Mouse (Mus musculus) kidney, postnatal 4 days (tissue): Measurements from ENCODE around the gene Kctd12b.
A peak's percentile ranks its signal among the peaks of the same experiment; 100 is the strongest.
"Not testable (repeated sequence)": the region's sequence is repeated elsewhere in the genome, so short reads cannot be mapped to it uniquely, and the experiment has no call there.

Experiments used
- DNase-seq, 2 experiments: peaks; one replicate each; pipeline ENCODE4 v3.0.0; 2021; ENCODE audit warnings: mixed read lengths in 2 of 2

Kctd12b gene

DNA sequence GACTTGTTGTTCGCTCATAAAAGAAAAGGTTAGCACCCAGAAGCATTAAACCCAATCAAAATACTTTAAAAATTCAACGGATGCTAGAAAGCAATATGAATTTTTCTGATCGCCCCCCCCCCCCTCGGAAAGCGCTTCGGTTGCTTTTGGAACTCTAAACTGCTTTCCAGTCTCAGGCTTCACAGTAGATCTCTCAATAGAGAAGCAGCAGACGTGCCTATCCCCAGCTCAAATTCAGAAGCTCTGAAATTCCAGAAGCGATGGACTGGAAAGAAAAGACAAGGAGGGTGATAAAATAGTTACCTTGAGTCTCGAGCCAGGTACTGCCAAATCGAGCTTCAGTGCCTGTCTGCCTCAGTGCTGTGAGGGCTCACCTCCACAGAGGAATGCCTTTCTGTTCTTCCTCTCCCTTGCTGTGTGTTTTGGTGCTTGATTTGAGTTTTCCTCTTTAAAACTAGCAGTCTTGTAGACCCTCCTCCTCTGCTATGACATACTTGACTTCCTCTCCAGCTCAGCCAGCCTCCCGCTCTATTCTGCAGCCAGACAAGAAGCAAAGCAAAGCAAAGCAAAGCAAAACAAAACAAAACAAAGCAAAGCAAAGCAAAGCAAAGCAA, at the start of gene Kctd12b:
Gene Kctd12b (minus strand): TSS at position 610 of the 614 bp plus-strand sequence.
- DNase-seq: peak; percentile 27 to 59

DNA sequence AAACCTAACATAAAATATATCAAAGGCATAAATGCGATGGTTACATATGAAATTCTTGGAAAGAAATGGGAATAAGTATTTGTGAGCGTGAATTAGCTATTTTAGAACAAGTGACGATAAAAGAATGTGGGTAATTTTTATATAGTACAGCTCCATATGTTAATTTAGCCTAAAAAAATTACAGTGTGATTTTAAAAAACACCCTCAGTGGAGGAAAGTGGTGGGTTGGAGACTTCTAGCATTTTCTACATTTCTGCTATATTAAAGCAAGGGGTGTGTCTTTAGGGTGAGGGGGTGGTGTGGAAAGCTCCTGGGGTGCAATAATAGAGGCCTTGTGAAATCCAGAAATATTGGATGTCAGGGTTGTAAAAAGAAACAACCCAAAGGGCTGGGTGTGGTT, 46.3 kb upstream of the Kctd12b start:
- no peak for DNase-seq

DNA sequence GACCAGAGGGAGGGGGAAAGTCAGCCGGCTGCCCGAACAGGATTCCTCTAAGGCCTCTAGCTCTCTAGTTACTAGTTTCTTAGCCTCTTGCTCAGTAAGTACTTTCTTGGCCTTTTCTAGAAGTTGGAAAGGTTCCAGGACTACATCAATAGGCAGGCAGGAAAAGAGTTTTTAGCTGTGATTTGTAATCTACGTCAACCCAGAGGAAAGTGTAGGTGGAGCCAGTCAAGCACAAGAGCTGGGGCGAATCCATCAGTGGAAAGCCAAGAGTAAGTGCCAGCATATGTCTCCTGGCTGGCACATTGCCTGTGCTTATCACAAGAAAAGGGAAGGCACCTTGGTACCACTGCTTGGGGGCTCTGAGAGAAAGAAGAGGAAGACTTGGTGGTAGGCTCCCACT, 39.5 kb upstream of the Kctd12b start:
- peak; percentile 2 to 12 for DNase-seq

DNA sequence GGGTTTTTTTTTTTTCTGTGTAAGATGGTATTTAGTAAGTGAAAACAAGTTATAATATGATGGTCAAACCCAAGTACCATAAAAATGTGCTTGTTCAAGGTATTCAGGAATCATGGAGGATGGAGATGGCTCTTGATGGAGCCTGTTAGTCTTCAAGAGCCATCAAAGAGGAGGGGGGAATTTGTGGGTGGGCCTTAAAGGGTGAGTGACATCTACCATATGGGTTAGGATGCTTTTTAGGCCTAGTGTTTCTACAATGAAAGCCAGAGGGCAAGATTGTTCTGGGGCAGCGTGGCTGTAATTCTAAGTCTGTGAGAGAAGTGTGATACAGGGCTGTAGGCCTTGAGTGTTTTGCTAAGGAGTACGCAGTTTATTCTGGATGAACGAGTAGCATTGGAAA, 28.2 kb upstream of the Kctd12b start:
- DNase-seq: peak; percentile 9

DNA sequence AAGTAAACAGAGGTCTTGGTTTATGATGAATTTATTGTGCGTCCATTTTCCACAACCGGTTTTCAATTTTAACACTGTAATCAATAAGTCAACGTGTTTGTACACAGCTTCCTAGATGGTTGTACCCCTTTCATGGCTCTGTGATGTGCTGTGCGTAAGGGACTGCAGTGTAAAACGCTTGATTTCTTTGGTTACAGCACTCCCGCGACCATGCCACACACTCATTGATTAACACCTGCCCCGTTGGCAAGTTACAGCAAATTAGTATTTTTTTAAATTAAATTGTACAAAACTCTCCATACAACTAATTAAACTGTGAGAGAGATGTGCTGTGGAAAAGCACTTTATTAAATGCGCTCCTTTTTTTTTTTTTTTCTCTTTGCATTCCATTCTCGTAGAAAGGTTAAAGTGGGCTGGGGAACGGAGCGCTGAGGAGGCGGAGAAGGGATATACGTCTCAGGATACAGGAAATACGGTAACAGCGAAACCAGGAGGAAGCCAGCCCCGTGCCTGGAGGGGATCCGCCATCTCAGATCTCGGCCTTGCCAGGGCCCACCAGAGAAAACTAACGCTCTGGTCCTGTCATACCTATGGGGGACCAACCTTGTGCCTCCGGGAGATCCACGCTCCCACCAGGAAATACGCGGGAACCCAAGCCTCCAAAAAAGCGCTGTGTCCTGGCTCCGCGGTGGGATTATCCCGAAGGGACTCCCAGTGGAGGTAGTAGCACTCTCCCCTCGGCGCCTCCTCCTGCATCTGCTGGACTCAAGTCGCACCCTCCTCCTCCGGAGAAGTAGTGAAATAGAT, 27.1 kb upstream of the Kctd12b start, which contains the start of gene Nbdy:
Gene Nbdy (plus strand): TSS at position 481 of the 807 bp plus-strand sequence.
- peak; percentile 68 to 75 for DNase-seq

DNA sequence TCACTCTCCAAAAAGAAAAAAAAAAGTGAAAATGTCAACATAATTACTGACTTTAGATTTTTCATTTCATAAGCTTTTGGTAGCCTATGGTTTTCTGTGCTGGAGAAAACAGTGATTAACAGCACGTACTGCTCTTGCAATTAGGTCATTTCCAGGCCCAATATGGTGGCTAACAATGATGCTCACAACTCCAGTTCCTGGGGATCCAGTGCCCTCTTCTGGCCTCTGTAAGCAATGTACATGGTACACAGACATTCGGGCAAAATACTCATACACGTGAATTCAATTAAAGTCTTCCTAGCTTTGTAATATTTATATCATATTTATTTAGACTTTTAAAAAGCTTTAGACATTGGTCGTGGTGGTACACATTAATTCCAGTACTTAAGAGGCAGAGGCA, 23.4 kb upstream of the Kctd12b start:
- DNase-seq: peak; percentile 16 to 46

GRCm38 (mm10) chrX:153716716-153717115, 20.5 kb upstream of the Kctd12b start:
- DNase-seq: no peak

GRCm38 (mm10) chrX:153707735-153708134, 11.5 kb upstream of the Kctd12b start:
- peak; percentile 50 to 63 for DNase-seq

- no peak for DNase-seq
Measured at GRCm38 (mm10) chrX:153700463-153700862, 4.3 kb upstream of the Kctd12b start.

DNA sequence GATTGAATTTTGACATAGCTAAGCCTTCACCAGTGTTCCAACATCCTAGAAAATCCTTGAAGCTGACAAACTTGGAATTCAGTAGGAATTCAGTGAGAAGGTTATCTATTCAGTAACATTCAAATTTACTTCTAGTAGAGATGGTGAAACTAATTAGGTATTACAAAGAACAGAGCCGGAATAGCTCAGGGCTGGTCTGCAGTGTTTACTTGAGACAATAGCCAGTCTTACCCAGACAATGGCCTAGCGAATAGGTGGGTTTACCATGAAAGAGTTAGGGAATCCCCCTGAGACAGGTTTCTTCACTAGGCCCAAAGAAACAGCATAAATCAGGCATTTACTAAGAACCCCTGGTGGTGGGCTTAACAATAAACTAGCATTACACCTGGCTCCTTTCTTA, 28.0 kb downstream of the Kctd12b start:
- DNase-seq: not testable (repeated sequence)

DNA sequence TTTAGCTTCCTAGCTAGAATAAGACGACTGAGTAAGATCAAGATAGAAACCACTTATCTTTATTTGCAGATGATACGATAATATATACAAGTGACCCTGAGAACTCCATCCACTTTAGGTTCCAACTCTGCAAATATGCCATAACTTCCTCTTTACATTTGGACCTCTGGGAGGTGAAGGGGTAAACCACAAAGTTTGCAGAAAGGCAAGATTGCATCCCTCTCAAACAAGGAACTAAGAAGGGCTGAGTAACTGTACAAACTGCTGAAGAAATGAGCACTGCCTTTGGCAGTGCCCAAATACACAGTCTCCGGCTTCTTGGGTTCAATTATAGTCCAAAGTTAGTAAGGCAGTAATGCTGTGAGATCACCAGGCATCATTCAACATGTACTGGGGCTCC, 31.3 kb downstream of the Kctd12b start:
- DNase-seq: no peak

- no peak for DNase-seq
Measured at GRCm38 (mm10) chrX:153656949-153657348, 39.2 kb downstream of the Kctd12b start.

GRCm38 (mm10) chrX:153640615-153641014, 55.6 kb downstream of the Kctd12b start:
- DNase-seq: peak; percentile 8 to 51

DNA sequence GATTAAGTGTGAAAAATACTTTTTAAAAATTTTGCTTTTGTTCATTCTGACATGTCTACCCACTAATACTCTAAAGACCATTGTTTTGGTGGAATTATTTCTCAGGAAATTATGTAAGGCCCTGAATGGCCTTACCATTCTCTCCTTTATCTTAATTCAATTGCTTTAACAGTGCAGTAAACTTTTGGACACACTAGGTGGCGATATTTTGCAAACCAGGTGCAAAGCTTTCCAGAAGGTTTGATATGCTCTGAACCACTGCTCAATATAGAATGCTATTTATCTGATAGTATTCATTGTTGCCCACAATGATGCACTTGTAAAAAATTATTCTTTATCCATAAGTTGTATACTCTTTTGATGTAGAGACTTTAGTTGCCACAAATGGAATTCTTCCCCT, 59.9 kb downstream of the Kctd12b start:
- DNase-seq: peak in 1 of 2 experiments; percentile 3
